Mouse (Mus musculus): ENCODE data around the gene Cluh.

The Cluh gene

GRCm38 (mm10) chr11:74647966-74648365 lies 1.3 kb upstream of the Cluh start:
- no peak for DNase-seq (ENCODE audit: low read depth, low spot score)

- no peak for DNase-seq (ENCODE audit: low read depth, low spot score)
These were observed 619 bp upstream of the Cluh start for GRCm38 (mm10) chr11:74648676-74649075.

- DNase-seq (ENCODE audit: low read depth, low spot score) = peak; percentile 57
These were observed 604 bp downstream of the Cluh start for GRCm38 (mm10) chr11:74649647-74650551.

DNA sequence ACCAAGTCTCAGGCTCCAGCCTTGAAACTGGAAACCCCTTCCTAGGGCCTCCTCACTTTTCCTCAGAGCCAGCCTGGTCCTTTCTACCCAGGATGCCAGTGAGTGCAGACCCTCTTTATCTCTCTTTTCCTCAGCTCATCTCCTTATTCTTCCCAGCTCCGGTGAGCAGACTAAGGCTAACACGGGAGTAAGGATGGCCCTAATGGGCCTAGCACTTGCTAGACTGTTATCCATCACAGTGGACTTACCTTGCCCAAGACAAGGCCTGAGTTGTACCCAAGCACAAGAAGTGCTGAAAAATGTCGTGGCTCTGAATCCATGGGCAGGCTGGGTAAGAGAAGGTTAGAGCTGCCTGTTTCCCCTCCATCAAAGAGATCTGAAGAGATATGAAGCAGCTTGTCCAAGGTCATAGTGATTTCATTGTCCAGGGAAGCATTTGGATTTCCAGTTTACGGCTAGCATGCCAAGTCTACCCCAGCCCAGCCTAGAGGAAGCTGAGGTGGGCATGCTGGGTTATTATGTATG lies 1.3 kb downstream of the Cluh start:
- no peak for DNase-seq (ENCODE audit: low read depth, low spot score)

- DNase-seq (ENCODE audit: low read depth, low spot score) = no peak
These were observed 3.5 kb downstream of the Cluh start for GRCm38 (mm10) chr11:74652791-74653191.

GRCm38 (mm10) chr11:74653385-74653784 lies 4.1 kb downstream of the Cluh start:
- DNase-seq (ENCODE audit: low read depth, low spot score) = peak; percentile 70

- DNase-seq (ENCODE audit: low read depth, low spot score) = no peak
These were observed 6.6 kb downstream of the Cluh start for GRCm38 (mm10) chr11:74655941-74656340.

- no peak for DNase-seq (ENCODE audit: low read depth, low spot score)
These were observed 11.0 kb downstream of the Cluh start for GRCm38 (mm10) chr11:74660336-74660735.

- DNase-seq (ENCODE audit: low read depth, low spot score) = no peak
These were observed 12.3 kb downstream of the Cluh start for GRCm38 (mm10) chr11:74661641-74662040.

- DNase-seq (ENCODE audit: low read depth, low spot score) = no peak
These were observed 12.9 kb downstream of the Cluh start for GRCm38 (mm10) chr11:74662221-74662620.

DNA sequence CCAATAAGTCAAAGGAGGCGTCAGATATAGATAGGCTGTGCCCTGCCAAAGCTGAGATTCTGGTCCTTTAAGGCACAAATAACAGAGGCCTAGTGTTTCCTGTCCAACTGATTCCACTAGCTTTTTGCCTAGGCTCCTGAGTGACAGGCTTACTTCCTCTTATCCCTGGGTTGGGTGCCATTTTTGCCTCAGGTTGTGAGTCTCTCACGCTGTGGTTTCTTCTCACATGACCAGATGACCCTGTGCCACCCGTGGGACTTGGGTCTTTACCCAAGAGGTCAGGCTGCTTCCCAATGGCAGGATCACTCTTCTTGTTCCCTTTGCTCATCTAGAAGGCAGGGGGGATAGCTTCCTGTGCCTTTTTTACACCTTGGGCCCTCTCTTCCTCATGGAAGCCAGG lies 15.0 kb downstream of the Cluh start:
- DNase-seq (ENCODE audit: low read depth, low spot score) = no peak

DNA sequence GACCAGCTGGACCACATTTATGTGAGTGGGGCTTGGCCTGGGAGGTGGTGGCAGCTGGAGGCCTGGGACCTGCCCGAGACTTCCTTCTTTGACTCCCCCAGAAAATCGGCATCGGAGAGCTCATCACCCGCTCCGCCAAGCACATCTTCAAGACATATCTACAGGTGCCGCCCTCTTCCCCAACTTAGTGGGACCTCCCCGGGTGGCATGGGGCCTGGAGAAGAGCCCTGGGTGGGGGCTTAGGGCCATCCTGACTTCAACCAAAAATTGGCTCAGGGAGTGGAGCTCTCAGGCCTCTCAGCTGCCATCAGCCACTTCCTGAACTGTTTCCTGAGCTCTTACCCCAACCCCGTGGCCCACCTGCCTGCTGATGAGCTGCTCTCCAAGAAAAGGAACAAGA lies 15.6 kb downstream of the Cluh start:
- no peak for DNase-seq (ENCODE audit: low read depth, low spot score)

DNA sequence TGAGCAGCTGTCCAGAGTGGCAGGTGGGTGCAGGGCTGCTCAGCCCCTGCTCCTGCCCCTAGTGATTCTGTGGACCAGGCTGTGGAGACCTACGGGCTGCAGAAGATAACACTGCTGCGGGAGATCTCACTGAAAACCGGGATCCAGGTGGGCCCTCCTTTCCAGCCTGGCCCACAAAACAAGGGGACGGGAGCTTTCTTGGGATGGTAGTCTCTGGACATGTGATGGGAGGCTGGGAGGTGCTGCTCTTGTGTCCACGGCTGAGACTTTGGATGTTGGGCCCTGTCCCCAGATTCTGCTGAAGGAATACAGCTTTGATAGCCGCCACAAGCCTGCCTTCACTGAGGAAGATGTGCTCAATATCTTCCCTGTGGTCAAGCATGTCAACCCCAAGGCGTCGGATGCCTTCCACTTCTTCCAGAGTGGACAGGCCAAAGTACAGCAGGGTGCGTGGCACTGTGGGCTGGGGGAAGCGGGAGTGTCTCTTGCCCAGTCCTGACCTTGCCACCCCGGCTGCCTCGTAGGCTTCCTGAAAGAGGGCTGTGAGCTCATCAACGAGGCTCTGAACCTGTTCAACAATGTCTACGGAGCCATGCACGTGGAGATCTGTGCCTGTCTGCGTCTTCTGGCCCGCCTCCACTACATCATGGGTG lies 16.5 kb downstream of the Cluh start:
- no peak for DNase-seq (ENCODE audit: low read depth, low spot score)

- DNase-seq (ENCODE audit: low read depth, low spot score) = no peak
These were observed 17.0 kb downstream of the Cluh start for GRCm38 (mm10) chr11:74666284-74666652.

GRCm38 (mm10) chr11:74666776-74667581 lies 17.7 kb downstream of the Cluh start:
- DNase-seq (ENCODE audit: low read depth, low spot score) = no peak

GRCm38 (mm10) chr11:74667582-74668010 lies 18.3 kb downstream of the Cluh start:
- no peak for DNase-seq (ENCODE audit: low read depth, low spot score)

- DNase-seq (ENCODE audit: low read depth, low spot score) = no peak
These were observed 19.2 kb downstream of the Cluh start for GRCm38 (mm10) chr11:74668466-74668865.

GRCm38 (mm10) chr11:74668971-74669370 lies 19.7 kb downstream of the Cluh start:
- DNase-seq (ENCODE audit: low read depth, low spot score) = no peak

DNA sequence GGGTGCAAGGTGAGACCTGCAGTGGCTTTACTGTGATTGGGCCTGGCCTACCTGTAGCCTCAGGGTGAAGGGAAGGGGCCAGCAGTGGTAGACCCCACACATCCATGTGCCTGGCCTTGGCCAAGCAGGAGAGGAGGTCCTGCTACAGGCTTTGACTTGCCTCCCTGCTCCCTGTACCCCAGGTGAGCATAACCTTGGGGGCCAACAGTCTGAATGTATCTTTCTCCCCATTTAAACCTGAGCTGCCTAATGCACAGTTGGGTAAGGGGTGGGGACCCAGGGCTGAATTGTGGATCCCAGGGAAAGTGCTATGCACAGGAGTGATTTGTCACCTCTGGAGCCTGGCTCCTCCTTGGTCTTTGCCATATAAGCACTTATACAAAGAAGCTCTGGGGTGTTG lies 20.9 kb downstream of the Cluh start:
- DNase-seq (ENCODE audit: low read depth, low spot score) = no peak

- no peak for DNase-seq (ENCODE audit: low read depth, low spot score)
These were observed 21.7 kb downstream of the Cluh start for GRCm38 (mm10) chr11:74671013-74671412.

DNA sequence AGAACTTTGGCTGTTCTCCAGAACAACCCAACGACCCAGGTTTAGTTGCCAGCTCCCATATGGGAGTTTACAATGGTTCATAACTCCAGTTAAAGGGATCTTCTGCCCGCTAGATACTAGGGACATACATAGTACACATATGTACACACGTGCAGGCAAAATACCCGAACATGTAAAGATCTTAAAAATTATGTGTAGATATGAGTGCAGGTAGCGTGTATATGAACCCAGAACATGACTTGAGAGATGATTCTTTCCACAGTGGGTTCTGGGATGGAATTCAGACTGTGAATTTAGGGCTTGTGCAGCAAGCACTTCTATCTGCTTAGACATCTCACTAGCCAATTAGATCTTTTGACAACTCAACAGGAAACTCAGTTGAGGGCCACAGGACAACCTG lies 22.5 kb downstream of the Cluh start:
- no peak for DNase-seq (ENCODE audit: low read depth, low spot score)
